17 mouse cellular contexts compared by ENCODE assay signal in genomic region chr13:46372884-46373283, GRCm38 (mm10). TPM values are rescaled to one million over a fixed set of nuclear protein-coding genes. Genes with fewer than 3 reads are reported as not detected.
"Had no signal": no experiment of that assay in that cellular context is flagged by ENCODE, and none has a peak within 500 bp of the region (broad histone marks: within the 10 kb centered on the region; RNA-seq: fewer than 3 reads in every experiment).

No protein-coding gene starts in this region.

- H3K27me3 ChIP-seq: midbrain, embryonic 12.5 days; neural tube, embryonic 12.5 days had no signal

- H3K9ac ChIP-seq: lung, embryonic 14.5 days; midbrain, embryonic 12.5 days; neural tube, embryonic 12.5 days had no signal

- H3K36me3 ChIP-seq: midbrain, embryonic 10.5 days; midbrain, embryonic 12.5 days; neural tube, embryonic 12.5 days had no signal

- H3K9me3 ChIP-seq: midbrain, embryonic 10.5 days; midbrain, embryonic 12.5 days; neural tube, embryonic 12.5 days had no signal

- H3K4me3 ChIP-seq: megakaryocyte, embryonic 14.5 days; midbrain, embryonic 10.5 days; midbrain, embryonic 12.5 days; neural tube, embryonic 12.5 days had no signal

- H3K27ac ChIP-seq: midbrain, embryonic 10.5 days; midbrain, embryonic 12.5 days; neural tube, embryonic 12.5 days had no signal

- H3K4me1 ChIP-seq: midbrain, embryonic 12.5 days; neural tube, embryonic 12.5 days had no signal

- H3K4me2 ChIP-seq: lung, embryonic 14.5 days; midbrain, embryonic 12.5 days; neural tube, embryonic 12.5 days had no signal

- ATAC-seq: midbrain, embryonic 16.5 days had no signal

- DNase-seq: lung, adult 18-20 months; lung, embryonic 14.5 days; lung, postnatal 10 days; lung, postnatal 4 days; midbrain, embryonic 14.5 days; right cerebral cortex, postnatal 14 days; spleen, adult 18-20 months; thymus, adult 18-20 months; thymus, postnatal 14 days; thymus, postnatal 36 days had no signal

RNA-seq across cellular contexts. Expression of gene Rbm24, which starts 45.4 kb away (rescaled TPM):
- total RNA-seq: monocyte, adult 5-6 weeks; neutrophil, adult 5-6 weeks had no signal
